Mouse (Mus musculus): ENCODE results near the gene Pxk.
"Not testable (repeated sequence)": the region's sequence is repeated elsewhere in the genome, so short reads cannot be mapped to it uniquely, and the experiment has no call there.

The Pxk gene

DNA sequence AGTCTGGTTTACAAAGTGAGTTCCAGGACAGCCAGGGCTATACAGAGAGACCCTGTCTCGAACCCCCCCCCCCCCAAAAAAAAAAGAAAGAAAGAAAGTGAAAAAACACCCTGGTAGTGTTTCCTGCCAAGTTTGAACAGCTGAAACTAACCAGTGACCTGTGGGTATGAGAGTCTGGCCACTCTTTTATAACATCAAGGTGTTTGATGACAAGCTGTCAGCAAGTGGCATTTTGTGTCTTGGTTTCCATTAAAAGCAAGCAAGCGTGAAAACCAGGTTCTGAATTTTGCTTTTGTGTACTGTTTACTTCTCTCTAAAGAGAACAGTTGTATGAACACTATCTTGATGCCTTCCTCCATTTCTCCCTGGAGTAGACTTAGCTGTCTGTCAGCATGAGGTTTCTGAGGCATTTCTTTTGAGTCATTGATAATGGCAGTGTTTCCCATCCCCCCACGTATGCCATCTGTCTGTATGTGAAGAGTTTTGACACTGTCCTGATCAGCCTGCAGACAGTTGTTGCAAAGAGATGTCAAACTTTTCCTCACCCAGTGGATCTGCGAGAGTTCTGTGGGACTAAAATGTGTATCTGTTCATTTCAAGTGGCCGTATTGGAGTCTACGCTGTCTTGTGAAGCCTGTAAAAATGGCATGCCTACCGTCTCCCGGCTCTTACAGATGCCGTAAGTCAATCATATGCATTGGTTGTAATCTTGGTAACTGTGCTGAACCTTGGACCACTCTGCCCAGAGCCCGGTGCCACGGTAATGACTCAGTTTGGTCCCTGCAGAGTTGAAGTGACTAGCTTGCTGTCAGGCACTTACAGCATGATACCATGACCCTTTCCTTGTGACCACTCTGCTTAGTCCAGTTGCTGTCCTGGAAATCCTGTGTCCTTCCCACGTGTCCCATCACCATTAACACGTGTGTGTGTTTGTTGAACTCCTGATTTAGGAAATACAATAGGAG, 47.9 kb downstream of the Pxk start:
- DNase-seq (ENCODE audit: low read depth in 1 of 2, low spot score in 2 of 2), result no peak

DNA sequence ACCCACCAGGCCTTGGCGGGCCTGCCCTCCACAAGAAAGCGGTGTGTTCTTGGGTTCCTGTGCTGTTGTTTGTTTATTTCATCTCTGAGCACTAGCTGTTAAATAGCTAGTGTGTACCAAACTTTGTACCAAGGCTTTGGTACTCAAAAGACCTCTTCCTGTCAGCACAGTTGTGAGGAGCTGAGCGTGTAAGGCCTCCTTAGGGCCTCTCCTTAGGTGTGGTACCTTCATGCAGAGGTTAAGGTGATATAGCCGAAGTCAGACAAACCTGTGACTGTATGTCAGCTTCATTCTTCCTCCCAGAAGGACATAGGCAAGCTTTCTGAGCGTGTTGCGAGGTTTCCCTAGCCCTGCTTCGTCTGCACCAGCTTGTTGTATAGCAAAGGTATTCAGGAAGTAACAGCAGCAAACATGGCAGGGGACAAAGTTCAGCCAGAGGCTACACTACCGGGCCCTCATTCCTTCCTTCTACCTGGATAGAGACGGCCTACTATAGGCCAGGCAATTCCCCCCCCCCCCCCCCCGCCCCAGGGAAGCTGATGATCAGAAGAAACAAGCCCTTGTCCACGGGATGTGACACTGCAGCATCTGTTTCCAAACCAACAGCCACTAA, 48.7 kb downstream of the Pxk start:
- DNase-seq (ENCODE audit: low read depth in 1 of 2, low spot score in 2 of 2), result no peak

DNA sequence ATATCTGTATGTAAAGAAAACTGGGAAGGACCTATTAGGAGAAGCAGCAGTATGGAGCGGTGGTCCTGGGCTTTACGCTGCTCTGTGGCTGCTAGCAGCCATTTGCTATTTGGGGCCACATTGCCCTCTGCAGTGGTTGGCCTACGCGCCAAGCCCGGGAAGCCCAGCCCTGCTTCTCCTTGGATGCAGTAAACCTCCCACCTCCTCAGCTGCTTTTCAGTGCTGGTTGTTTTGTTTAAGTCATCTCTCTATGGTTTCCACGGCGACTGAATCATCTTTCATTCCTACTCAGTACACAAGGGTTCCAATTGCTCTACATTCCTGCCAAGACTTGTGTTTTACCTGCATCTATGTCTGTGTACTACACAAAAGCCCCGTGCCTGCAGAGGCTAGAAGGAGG, 50.8 kb downstream of the Pxk start:
- DNase-seq (ENCODE audit: low read depth in 1 of 2, low spot score in 2 of 2), result no peak

DNA sequence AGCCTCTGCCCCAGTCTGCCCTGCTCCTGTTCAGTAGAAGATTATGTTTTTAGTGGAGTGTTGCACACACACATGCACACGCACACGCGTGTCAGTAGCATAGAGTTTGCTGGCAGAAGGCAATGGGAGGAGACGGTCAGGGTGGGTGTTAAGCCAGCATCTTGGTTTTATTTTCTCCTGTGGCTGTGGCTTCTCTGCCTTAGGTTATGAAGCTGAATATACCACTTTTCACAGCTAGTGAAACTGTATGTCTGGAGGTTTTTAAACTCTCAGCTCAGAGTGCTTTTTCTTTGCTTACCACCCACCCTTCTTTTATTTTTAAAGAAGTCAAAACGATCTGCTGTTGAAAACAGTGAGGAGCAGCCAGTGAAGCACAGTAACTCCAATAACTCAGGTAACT, 53.7 kb downstream of the Pxk start:
- DNase-seq (ENCODE audit: low read depth in 1 of 2, low spot score in 2 of 2), result no peak

DNA sequence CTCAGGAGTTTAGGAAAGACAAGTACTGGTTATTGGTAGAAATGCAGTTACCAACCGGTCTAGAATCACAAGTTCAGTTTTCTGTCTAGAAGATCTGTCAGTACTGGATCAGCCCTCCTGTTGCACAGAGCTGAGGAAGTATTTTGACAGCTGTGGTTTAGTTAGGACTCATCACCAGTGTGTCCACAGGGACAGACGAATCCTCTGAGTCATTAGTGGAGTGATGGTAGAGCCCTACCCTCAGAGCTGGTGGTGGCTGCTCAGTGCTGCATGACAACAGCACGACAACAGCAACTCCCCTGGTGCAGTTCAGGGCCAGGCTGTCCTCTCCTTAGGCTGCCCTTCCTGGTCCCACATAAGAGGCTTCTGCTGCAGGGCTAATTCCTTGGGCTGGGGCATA, 56.1 kb downstream of the Pxk start:
- DNase-seq (ENCODE audit: low read depth in 1 of 2, low spot score in 2 of 2), result no peak

DNA sequence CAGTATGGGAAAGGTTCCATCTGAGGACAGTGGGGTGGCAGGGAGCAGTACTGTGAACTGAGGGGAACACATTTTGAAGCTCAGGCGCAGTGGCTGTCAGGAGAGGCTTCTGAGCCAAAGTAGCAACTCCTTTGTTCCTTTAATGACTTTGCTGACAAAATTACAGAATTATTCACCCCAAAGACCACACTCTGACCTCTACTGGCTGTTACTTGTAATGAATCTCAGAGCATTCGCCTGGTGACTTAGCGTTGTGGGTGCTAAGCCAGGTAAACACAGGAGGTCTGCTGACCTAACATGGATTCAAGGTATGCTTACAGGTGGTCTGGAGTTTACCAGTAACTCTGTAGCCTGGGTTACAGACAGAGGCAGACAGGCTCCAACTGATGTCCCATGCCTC, 58.9 kb downstream of the Pxk start:
- no peak for DNase-seq (ENCODE audit: low read depth in 1 of 2, low spot score in 2 of 2)

DNA sequence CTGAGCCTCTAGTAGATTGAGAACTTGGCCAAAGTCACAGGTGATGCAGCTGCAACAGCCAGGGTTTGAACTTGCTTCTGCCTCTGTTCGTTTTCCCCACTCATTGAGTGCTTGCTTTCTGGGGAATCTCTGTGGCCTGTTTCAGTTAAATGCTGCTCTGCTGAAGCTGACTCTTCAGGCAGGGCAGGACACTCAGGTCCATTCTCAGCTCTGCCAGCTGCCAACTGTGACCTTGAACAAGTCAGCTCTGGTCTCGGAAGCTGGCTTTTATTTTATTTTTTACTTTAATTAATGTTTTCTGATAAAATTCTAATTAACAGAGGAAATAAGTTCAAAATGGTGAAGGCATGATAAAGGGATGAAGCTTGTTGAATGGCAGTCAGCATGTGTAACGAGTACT, 60.7 kb downstream of the Pxk start:
- no peak for DNase-seq (ENCODE audit: low read depth in 1 of 2, low spot score in 2 of 2)

DNA sequence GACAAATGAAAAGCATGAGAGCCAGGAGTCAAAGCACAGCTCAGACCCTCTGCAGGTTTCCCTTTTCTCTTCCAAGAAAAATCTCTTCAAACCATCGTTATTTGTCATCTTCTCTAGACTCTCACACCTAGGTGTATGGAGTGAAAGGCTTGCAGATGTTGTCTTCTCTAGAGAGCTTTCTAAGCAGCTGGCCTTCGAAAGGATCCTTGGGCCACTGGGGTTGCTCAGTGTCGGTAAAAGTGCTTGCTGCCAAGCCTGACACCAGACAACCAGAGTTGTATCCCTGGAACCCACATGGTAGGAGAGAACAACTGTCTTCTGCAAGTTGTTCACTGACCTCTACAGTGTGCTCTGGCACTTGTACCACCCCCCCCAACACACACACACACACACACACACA, 61.1 kb downstream of the Pxk start:
- no peak for DNase-seq (ENCODE audit: low read depth in 1 of 2, low spot score in 2 of 2)

DNA sequence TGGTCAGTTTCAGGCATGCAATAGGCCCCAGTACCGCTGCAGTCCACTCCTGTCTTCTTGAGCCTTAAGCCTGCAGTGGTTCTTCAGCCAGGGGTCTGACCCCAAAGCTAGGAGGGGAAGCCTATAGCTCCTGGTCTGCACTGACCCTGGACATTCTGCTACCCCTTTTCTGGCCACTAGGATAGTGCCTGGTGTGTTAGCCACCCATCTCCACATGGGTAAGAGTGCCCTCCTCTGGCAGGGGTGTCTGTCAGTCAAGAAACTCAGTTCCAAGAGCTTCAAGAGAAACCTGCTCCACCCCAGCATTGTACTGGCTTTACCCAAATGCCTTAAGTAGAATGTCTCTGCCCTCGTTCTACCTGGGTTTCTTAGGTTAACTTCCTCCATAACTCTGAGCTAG, 63.8 kb downstream of the Pxk start:
- DNase-seq (ENCODE audit: low read depth in 1 of 2, low spot score in 2 of 2), result no peak

DNA sequence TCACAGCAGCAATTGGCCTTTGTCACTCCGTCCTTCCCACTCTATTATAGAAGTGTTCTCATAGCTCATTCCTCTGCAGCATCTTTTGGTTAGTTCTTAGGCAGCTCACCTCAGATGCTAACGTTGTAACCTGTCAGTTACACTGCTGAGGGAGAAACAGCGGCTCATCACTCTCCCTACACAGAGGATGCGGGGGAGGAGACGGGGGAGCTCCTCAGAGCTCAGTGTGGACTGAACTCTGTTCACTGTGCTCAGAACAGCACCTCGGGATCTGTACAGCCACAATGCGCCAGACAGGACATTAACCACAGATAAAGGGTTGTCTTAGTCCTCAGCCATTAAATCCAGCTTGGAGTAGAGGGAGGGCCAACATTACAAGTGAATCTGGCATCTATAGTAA, 66.5 kb downstream of the Pxk start:
- DNase-seq (ENCODE audit: low read depth in 1 of 2, low spot score in 2 of 2), result no peak

DNA sequence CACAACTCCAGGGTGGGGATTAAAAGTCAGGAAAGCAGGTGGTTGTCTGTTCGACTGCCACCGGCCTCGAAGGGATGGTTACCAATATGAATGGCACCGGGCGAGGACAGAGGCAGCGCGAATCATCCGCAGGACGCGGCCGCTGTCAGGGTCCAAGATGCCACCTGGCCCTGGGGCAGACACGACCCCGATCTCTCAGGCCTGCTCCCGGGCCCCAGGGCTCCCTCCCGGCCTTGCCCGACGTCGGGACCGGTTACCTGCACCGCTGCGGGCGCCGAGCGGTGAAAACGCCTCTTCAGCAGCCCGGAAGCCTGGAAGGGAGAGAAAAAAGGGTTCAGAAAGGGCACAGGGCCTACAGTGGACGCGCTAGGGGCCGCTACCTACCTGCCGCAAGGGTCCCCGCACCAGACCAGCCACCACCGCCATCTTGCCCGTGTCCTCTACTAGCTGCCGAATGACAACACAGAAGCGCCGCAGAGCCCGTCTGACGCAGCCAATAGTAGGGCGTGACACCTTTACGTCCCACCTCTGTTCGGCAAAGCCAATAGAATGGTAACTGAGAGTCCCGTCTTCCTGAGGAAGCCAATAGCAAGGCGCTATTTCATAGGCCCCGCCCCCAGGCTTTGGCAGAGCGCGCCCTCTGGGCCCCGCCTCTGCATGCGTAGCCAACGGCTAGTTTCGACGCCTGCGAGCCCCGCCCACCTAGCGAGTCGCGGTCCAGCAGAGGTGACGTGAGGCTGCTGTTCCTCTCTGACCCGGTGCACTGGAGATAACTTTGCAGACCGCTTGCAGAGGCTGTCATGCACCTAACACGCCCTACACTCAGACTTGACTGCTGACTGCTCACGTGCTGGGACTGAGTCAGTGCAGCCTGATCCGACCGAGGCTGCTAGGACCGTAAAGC, 74.7 kb downstream of the Pxk start, which contains the start of gene Pdhb:
Pdhb (minus strand) TSS at position 519 of the 904 bp plus-strand sequence.
- peak; percentile 98 to 99 for DNase-seq (ENCODE audit: low read depth in 1 of 2, low spot score in 2 of 2)

DNA sequence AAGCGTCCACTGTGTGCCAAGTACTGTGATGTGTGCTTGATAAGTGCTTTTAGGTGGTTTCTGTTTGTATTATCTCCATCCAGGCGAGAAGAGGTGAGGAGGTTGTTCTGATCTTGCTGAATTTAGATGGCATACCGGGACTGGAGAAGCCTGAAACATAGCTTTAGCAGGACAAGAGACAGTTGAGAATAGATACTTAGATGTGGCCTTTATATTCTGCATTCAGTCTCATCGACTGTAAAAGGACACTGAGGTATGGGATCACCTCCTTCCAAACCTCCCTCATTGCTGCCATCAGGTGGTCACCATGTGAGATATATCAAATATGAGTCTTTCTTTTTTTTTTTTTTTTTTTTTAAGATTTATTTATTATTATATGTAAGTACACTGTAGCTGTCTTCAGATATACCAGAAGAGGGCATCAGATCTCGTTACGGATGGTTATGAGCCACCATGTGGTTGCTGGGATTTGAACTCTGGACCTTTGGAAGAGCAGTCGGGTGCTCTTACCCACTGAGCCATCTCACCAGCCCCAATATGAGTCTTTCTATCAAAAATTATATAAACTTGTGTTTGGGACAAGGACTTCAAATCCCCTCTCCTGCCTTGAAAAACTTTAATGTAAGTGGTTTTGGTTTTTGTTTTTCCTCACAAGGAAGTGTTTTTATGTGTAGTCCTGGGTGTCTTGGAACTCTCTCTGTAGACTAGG, 75.7 kb downstream of the Pxk start:
- not testable (repeated sequence) for DNase-seq (ENCODE audit: low read depth in 1 of 2, low spot score in 2 of 2)

DNA sequence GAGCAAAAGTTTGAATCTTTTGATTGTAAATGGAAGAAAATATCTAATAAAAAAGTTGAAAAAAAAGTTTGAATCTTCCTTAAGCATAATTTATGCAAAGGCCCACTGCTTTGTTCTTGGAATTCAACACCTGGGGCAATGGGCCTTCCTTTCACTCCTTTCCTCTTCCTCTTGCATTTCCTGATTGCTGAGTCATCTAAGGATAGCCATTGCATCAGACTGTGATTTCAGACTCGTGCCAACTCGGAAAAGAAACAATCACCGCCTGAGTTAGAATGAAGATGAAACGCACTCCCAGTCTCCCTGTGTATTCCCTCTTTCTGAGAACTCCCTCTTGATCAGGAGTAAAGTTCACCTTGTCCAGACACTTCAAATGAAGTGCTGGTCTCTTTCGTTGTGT, 76.6 kb downstream of the Pxk start:
- no peak for DNase-seq (ENCODE audit: low read depth in 1 of 2, low spot score in 2 of 2)

DNA sequence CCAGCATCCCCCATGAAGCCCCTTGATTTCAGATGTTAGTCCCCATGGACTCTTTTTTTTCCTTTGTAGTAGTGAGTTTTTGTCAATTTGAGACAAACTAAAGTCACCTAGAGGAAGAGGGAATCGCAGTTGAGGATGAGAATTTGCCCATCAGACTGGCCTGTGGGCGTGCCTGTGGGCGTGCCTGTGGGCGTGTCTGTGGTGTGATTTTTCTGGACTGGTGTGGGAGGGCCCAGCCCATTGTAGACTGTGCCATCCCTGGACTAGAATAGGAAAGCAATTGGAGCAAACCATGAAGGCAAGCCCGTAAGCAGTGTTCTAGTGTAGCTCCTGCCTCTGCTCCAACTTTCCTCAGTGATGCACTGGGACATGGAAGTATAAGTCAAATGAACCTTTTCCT, 78.2 kb downstream of the Pxk start:
- DNase-seq (ENCODE audit: low read depth in 1 of 2, low spot score in 2 of 2), result no peak

DNA sequence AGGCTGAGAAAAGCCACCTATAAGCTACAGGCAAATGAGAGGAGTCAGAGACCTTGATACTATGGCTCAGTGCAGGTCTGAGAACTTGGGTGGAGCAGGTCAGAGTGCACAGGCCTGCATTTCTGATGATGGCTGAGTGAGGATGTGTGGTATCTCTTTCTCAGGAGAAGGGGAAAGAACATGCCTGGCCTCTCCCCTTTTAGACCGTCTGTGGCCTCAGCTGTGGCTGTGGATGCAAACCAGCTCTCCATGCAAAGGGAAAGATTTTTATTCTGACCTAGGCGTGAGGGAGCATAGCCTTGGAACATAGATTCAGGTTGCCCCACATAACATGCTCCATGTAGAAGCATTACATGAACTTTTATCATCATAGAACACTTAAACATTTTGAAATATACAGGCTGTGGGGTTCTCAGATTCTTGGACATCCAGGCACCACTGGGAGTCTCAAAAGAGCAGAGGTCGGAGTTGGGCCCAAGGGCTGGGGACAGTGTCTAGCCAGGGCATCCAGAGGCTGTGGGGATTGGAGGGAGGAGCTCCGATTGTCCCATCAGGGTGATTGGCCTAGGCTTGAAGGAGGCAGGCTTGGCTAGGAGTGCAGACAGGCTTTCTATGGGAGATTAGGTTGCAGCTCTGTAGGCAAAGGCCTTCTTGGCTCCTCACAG, 82.5 kb downstream of the Pxk start:
- no peak for DNase-seq (ENCODE audit: low read depth in 1 of 2, low spot score in 2 of 2)

DNA sequence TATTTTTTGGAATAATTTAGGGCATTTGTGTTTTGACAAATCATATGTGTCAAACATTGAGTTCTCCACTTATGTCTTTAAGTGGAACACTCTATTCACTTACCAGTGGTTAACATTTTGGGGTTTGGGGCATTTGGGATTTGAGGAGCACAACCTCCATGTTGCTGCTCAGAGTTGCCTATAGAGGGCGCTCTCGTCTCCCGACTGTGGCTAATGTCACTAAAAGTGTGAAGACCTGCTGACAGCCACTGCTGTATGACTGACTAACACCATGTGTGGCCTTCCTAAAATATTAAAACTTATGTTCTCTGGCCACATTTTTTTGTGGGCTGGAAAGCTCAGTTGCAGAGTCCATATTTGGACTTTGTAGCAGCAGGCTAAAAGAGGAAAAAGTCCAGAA, 85.3 kb downstream of the Pxk start:
- no peak for DNase-seq (ENCODE audit: low read depth in 1 of 2, low spot score in 2 of 2)

DNA sequence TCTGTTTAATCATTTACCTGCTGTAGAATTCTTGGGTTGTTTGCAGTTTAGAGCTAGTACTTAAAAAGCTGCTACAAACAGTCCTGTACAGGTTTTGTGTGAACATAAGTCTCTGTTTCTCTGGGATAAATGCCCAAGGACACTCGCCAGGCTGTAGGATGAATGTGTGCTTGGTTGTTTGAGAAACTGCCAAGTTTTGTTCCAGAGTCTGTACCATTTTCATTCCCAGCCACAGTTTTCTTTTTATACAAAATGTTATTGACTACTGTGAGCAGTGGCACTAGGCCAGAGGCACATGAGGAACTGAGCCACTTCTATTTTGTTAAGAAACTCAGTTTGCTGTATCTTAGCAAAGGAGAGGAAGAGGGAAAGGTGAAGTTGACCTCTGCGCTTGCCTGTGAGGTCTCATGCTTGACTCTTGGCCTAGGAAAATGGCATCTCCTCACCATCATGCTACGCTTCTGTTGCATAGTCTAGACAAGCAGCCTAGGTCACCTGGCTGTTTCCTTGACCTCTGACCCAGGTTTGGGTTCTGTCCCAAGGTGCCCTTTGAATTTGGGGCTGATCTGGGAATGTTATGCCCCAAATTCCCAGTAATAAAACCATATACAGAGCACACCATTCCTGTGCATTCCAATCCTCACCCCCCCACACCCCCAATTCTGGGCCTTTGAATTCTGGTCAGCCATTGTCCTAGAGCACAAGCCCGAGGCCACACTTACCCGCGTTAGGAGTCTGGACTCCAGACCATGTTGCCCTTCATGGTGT, 88.5 kb downstream of the Pxk start:
- no peak for DNase-seq (ENCODE audit: low read depth in 1 of 2, low spot score in 2 of 2)

DNA sequence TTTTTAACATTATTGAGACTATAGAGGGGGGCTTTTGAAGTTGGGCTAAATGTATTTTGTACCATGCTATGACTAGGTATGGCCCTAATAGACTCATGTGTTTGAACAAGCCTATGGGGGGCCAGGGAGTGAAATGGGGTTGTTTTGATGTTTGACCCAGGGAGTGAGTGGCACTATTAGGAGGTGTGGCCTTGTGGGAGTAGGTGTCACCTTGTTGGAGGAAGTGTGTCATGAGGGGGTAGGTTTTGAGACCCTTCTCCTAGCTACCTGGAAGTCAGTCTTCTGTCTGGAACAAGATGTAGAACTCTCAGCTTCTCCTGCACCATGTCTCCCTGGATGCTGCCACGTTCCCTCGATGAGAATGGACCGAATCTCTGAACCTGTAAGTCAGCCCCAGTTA, 92.5 kb downstream of the Pxk start:
- no peak for DNase-seq (ENCODE audit: low read depth in 1 of 2, low spot score in 2 of 2)

DNA sequence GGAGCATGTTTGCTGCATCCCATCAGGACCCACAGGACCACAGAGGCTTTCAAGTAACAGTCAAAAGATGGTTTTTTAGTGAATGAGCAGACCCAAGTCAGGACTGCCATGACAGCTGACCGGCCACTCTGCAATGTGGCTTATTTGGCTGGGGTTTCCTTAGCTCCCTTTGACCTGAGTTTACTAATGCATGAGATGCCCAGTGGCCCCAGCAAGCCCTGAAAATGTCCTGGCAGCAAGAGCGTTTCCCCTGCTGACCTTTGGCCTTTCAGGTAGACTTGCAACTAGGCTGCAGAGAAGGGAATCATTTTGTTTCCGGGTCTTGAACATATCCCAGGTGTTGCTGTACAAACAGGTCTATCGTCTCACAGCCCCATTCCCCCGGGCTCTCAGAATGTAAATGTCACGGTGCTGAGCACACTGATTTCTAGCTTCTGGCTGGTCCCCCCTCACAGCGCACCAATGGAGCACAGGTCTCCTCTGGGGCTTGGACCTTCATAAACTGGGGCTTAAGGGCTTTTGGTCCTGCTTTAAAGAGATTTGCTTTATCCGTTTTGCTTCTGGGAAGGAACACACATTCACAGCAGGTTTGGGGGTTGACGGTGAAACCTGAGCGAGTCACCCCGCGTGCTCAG, 93.4 kb downstream of the Pxk start:
- no peak for DNase-seq (ENCODE audit: low read depth in 1 of 2, low spot score in 2 of 2)
